Mouse (Mus musculus) left cerebral cortex, adult 9 months (tissue): ENCODE results near the gene Lrp10.

Experiments
- DNase-seq, 2 experiments: peaks; one replicate each; pipeline ENCODE4 v3.0.0; 2022; ENCODE audit warnings: low spot score in 2 of 2

Gene Lrp10

GRCm38 (mm10) chr14:54475941-54476844 lies 12.3 kb downstream of the Lrp10 start, which contains the start of gene Rem2:
TSS of gene Rem2 (plus strand) at chr14:54476100.
- peak; percentile 64 to 69 for DNase-seq

- DNase-seq: no peak
Measured at GRCm38 (mm10) chr14:54477172-54477909, 13.4 kb downstream of the Lrp10 start.

- no peak for DNase-seq
Measured at GRCm38 (mm10) chr14:54479451-54479920, 15.5 kb downstream of the Lrp10 start.

GRCm38 (mm10) chr14:54480673-54481072 lies 16.7 kb downstream of the Lrp10 start:
- DNase-seq: peak in 1 of 2 experiments; percentile 38

GRCm38 (mm10) chr14:54481402-54481801 lies 17.5 kb downstream of the Lrp10 start:
- no peak for DNase-seq

- DNase-seq: no peak
Measured at GRCm38 (mm10) chr14:54482498-54482897, 18.6 kb downstream of the Lrp10 start.

GRCm38 (mm10) chr14:54485899-54486298 lies 22.0 kb downstream of the Lrp10 start:
- no peak for DNase-seq

DNA sequence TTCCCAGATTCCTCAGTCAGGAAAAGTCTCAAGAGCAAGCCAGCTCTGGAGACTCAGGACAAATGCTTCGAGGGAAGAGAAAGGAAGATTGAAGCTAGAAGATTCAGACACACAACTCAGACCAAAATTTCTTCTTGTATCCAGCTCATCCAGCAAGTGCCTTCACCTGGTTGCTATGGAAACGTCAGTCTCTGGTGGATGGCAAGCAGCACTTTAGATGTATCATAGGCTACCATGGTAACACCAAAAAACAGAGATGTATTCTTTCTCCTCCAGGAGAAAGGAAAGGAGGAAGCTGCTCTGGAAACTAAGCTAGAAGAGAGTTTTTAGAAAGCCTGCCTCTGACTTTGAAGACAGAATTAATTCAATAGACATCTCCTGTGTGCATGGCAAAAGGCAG lies 23.8 kb downstream of the Lrp10 start:
- no peak for DNase-seq

GRCm38 (mm10) chr14:54488350-54488749 lies 24.4 kb downstream of the Lrp10 start:
- no peak for DNase-seq

- DNase-seq: peak; percentile 51 to 67
Measured at GRCm38 (mm10) chr14:54492345-54493131, 28.6 kb downstream of the Lrp10 start.

DNA sequence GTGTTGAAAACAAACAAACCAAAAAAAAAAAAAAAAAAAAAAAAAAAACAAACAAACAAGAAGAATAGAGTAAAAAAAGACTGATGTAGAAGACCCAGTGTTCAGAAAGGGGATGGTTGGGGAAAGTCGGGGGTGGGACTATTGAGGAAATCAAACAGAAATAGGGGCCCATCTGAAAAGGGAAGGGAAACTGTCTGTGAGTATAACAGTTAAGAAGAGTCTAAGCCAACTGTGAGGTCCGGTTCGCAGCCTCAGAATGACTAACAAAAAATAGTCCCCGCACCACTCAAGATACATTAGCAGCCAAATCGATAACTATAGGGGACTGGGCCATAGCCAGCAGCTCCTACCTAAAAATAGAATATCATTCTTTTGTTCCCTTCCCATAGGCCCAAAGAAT lies 29.3 kb downstream of the Lrp10 start:
- no peak for DNase-seq

GRCm38 (mm10) chr14:54494234-54494633 lies 30.3 kb downstream of the Lrp10 start:
- DNase-seq: peak in 1 of 2 experiments; percentile 72

DNA sequence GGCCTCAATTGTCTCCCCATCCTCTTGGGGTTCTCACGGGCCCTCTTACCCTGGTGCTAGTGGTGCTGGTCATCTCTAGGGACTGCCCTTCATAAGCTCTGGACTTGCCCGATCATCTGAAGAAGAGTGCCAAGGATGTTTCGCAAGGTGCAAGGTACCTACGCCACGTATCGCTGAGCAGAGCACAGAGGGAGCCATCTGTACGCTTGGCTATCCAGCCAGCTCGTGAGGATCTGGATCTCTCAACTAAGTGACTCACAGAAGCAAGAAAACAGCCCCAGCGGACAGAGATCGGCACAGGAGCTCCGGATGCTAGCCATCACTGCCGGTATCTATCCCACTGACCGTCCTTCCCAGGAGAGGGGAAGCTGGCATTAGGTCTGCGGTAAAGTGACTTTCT lies 32.8 kb downstream of the Lrp10 start:
- no peak for DNase-seq

DNA sequence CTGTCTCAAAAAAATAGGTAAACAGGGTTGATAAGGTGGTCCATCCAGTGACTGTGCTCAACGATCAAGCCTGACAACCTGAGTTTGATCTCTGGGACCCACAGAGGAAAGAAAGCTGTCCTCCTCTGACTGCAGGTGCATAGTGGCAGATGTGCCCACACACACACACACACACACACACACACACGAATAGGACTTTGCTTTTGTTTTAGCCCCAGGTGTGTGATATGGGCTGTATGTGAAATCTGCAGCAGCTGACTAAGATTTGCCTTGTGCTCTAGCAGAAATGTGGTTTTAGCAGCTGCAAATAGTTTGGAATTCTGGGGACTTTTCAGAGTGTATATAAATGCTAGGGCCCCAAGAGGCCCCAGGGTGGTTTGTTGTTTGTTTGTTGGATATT lies 35.4 kb downstream of the Lrp10 start:
- DNase-seq: no peak

DNA sequence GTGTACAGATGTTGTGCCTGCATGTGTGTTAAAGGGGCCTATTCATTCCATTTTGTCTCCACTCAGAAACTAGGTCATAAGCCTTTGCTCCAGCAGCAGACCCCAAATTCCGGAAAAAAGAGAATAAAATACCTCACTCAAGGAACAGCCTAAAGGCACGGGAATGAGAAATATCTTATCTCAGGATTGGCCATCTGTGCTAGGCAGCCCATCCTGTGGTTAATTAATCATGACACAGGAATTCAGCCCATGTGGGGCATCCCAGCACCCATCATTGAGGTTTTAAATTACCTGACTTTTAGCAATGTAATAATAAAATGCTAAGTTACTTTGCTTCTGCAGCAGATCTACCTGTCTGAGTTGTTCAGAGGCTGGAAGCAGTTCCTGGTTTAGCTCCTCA lies 37.4 kb downstream of the Lrp10 start:
- DNase-seq: no peak

DNA sequence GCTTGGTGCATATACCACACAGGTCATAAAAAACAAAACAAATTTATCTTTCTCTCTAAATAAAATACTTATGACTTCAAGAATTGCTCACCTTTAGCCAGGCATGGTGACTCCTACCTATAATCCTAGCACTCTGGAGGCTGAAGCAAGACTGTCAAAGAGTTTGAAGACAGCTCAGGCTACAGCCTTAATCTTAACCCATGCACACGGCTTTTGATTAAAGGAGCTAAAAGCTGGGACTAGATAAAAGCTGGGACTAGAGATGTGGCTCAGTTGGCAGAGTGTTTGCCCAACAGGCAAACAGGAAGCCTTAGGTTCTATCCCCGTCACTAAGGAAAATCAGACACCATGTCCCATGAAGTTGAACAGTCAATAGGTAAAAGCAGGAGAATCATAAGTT lies 39.2 kb downstream of the Lrp10 start:
- DNase-seq: no peak

- no peak for DNase-seq
Measured at GRCm38 (mm10) chr14:54509774-54510173, 45.8 kb downstream of the Lrp10 start.

GRCm38 (mm10) chr14:54516710-54517310 lies 52.9 kb downstream of the Lrp10 start:
- DNase-seq: no peak
